ENCODE assay signal across 32 mouse cellular contexts in the genomic region with DNA sequence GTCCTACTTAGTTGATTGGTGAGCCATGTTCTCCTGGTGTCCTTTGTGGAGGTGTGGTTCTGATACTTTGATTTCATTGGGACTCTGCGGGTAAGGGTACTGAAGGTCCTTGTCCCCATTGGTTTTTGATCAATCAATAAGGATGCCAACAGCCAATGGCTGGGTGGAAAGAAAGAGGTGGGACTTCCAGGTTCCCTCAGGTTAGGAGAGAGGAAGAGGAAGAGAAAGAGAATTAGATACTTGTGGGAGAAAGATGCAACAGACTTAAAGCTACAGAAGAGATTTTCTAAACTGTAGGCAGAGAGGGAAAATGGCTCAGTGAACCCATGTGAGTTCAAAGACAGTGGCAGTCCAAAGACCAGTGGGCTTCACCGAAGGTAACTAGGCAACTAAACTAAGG. TPM values are rescaled to one million over a fixed set of nuclear protein-coding genes. Genes with fewer than 3 reads are reported as not detected.
"Had no signal": no experiment of that assay in that cellular context is flagged by ENCODE, and none has a peak within 500 bp of the region (broad histone marks: within the 10 kb centered on the region; RNA-seq: fewer than 3 reads in every experiment).

No protein-coding gene starts in this region.

- DNase-seq: heart, postnatal 10 days; heart, postnatal 14 days; heart, postnatal 36 days; heart, postnatal 4 days; kidney, adult 11 months; kidney, adult 18-20 months; kidney, adult 2 months; kidney, adult 8-10 months; kidney, adult 9 months; kidney, postnatal 10 days; kidney, postnatal 14 days; kidney, postnatal 25 days; kidney, postnatal 36 days; kidney, postnatal 4 days; layer of hippocampus, adult 9-11 months; layer of hippocampus, postnatal 36 days had no signal

- H3K9ac ChIP-seq: heart, embryonic 12.5 days; heart, embryonic 13.5 days; heart, embryonic 15.5 days; hindbrain, embryonic 12.5 days; hindbrain, embryonic 13.5 days; hindbrain, embryonic 14.5 days; hindbrain, embryonic 15.5 days; intestine, embryonic 15.5 days; kidney, embryonic 15.5 days had no signal

- H3K4me2 ChIP-seq: heart, embryonic 11.5 days; heart, embryonic 12.5 days; heart, embryonic 13.5 days; heart, embryonic 15.5 days; hindbrain, embryonic 12.5 days; hindbrain, embryonic 13.5 days; hindbrain, embryonic 14.5 days; hindbrain, embryonic 15.5 days; intestine, embryonic 15.5 days; kidney, embryonic 15.5 days had no signal

- H3K9me3 ChIP-seq: heart, embryonic 12.5 days; heart, embryonic 13.5 days; heart, embryonic 15.5 days; hindbrain, embryonic 10.5 days; hindbrain, embryonic 12.5 days; hindbrain, embryonic 15.5 days; intestine, embryonic 15.5 days; kidney, embryonic 15.5 days had no signal

- H3K4me1 ChIP-seq: heart, embryonic 12.5 days; heart, embryonic 13.5 days; heart, embryonic 15.5 days; hindbrain, embryonic 10.5 days; hindbrain, embryonic 12.5 days; hindbrain, embryonic 13.5 days; hindbrain, embryonic 15.5 days; intestine, embryonic 15.5 days; kidney, embryonic 15.5 days had no signal

- H3K36me3 ChIP-seq: heart, embryonic 12.5 days; heart, embryonic 13.5 days; heart, embryonic 15.5 days; hindbrain, embryonic 10.5 days; hindbrain, embryonic 12.5 days; hindbrain, embryonic 13.5 days; hindbrain, embryonic 15.5 days; intestine, embryonic 15.5 days; kidney, embryonic 15.5 days had no signal

- H3K27me3 ChIP-seq: heart, embryonic 12.5 days; heart, embryonic 13.5 days; heart, embryonic 15.5 days; hindbrain, embryonic 12.5 days; hindbrain, embryonic 13.5 days; hindbrain, embryonic 15.5 days; intestine, embryonic 15.5 days; kidney, embryonic 15.5 days had no signal

- H3K4me3 ChIP-seq: heart, embryonic 12.5 days; heart, embryonic 13.5 days; heart, embryonic 15.5 days; hindbrain, embryonic 10.5 days; hindbrain, embryonic 12.5 days; hindbrain, embryonic 13.5 days; hindbrain, embryonic 15.5 days; intestine, embryonic 15.5 days; kidney, embryonic 15.5 days; layer of hippocampus, adult 2 months; left cerebral cortex, adult 2 months had no signal

- H3K27ac ChIP-seq: heart, embryonic 13.5 days; heart, embryonic 15.5 days; hindbrain, embryonic 10.5 days; hindbrain, embryonic 12.5 days; hindbrain, embryonic 13.5 days; hindbrain, embryonic 14.5 days; hindbrain, embryonic 15.5 days; hindbrain, postnatal 0 days; intestine, embryonic 15.5 days; kidney, embryonic 15.5 days; kidney, postnatal 0 days; layer of hippocampus, adult 2 months; left cerebral cortex, adult 2 months had no signal

RNA-seq across cellular contexts. Expression of a gene that starts 54.7 kb away (rescaled TPM):
- polyA plus RNA-seq: inflammation-experienced regulatory T-cells, adult 6 months had no signal
